Mouse (Mus musculus): ENCODE data around the gene Macrod1. TPM values are rescaled to one million over a fixed set of nuclear protein-coding genes. Genes with fewer than 3 reads are reported as not detected.

Macrod1 gene
- total and polyA plus RNA-seq, 2 experiments from 2014 or later: 4.8 to 6.7 TPM

GRCm38 (mm10) chr19:7171447-7171846, 114.8 kb downstream of the Macrod1 start:
- no peak for DNase-seq (ENCODE audit: low spot score)
- Histone ChIP-seq H3K27ac (no peak overlapping the region), H3K9ac (replicated peaks; ENCODE audit: low read length) (no peak overlapping the region), H3K4me3 (ENCODE audit: low read length) (no peak overlapping the region), H3K27me3 (ENCODE audit: insufficient read depth, low read length) (no peaks in the 10 kb centered on the region), H3K4me1 (ENCODE audit: insufficient read depth, low read length) (peaks cover 19% of the 10 kb centered on the region), H3K4me2 (ENCODE audit: low read depth, low read length) (no peak overlapping the region), H3K9me3 (ENCODE audit: low read length) (no peaks in the 10 kb centered on the region), H3K36me3 (ENCODE audit: insufficient read depth, low read length) (no peaks in the 10 kb centered on the region)
- 17% methylated on average over 8 of the region's 8 CpGs for WGBS
- 0 out of 2 replicates have a peak, but pooled peaks have one; percentile 1 for ATAC-seq
- TF ChIP-seq CTCF (IDR thresholded peaks at IDR 0.05; ENCODE audit: low read depth): no peak

GRCm38 (mm10) chr19:7172051-7172866, 115.6 kb downstream of the Macrod1 start:
- no peak overlapping the region for H3K4me2 ChIP-seq (ENCODE audit: low read depth, low read length)
- H3K9me3 ChIP-seq (ENCODE audit: low read length): no peaks in the 10 kb centered on the region
- WGBS: 9% methylated on average over 13 of the region's 13 CpGs
- peaks cover 19% of the 10 kb centered on the region for H3K4me1 ChIP-seq (ENCODE audit: insufficient read depth, low read length)
- H3K9ac ChIP-seq (replicated peaks; ENCODE audit: low read length): no peak overlapping the region
- DNase-seq (ENCODE audit: low spot score) (peak; percentile 84), ATAC-seq (peak; percentile 92)
- no peak overlapping the region for H3K4me3 ChIP-seq (ENCODE audit: low read length)
- no peaks in the 10 kb centered on the region for H3K36me3 ChIP-seq (ENCODE audit: insufficient read depth, low read length)
- no peaks in the 10 kb centered on the region for H3K27me3 ChIP-seq (ENCODE audit: insufficient read depth, low read length)
- H3K27ac ChIP-seq: no peak overlapping the region
- TF ChIP-seq CTCF (IDR thresholded peaks at IDR 0.05; ENCODE audit: low read depth): no peak

- Histone ChIP-seq H3K4me2 (ENCODE audit: low read depth, low read length) (no peak overlapping the region), H3K4me3 (ENCODE audit: low read length) (no peak overlapping the region), H3K9me3 (ENCODE audit: low read length) (no peaks in the 10 kb centered on the region), H3K27ac (no peak overlapping the region), H3K9ac (replicated peaks; ENCODE audit: low read length) (no peak overlapping the region), H3K36me3 (ENCODE audit: insufficient read depth, low read length) (no peaks in the 10 kb centered on the region), H3K4me1 (ENCODE audit: insufficient read depth, low read length) (peaks cover 26% of the 10 kb centered on the region), H3K27me3 (ENCODE audit: insufficient read depth, low read length) (no peaks in the 10 kb centered on the region; the same call in 1 of the 2 replicates)
- DNase-seq (ENCODE audit: low spot score): peak; percentile 53
- no peak for TF ChIP-seq CTCF (IDR thresholded peaks at IDR 0.05; ENCODE audit: low read depth)
- WGBS: 7% methylated on average over 11 of the region's 11 CpGs
- ATAC-seq: no peak
Observed at GRCm38 (mm10) chr19:7176041-7176696, 119.6 kb downstream of the Macrod1 start.

GRCm38 (mm10) chr19:7177804-7178511, 121.3 kb downstream of the Macrod1 start:
- Histone ChIP-seq H3K4me2 (ENCODE audit: low read depth, low read length) (no peak overlapping the region), H3K36me3 (ENCODE audit: insufficient read depth, low read length) (no peaks in the 10 kb centered on the region), H3K9me3 (ENCODE audit: low read length) (no peaks in the 10 kb centered on the region), H3K9ac (replicated peaks; ENCODE audit: low read length) (no peak overlapping the region), H3K4me3 (ENCODE audit: low read length) (no peak overlapping the region), H3K27me3 (ENCODE audit: insufficient read depth, low read length) (no peaks in the 10 kb centered on the region; the same call in 1 of the 2 replicates), H3K27ac (no peak overlapping the region), H3K4me1 (ENCODE audit: insufficient read depth, low read length) (peaks cover 22% of the 10 kb centered on the region; the same call in 1 of the 2 replicates)
- DNase-seq (ENCODE audit: low spot score) (no peak), ATAC-seq (no peak)
- TF ChIP-seq CTCF (IDR thresholded peaks at IDR 0.05; ENCODE audit: low read depth): no peak
- WGBS: 64% methylated on average over 13 of the region's 13 CpGs

- H3K27me3 ChIP-seq (ENCODE audit: insufficient read depth, low read length): no peaks in the 10 kb centered on the region; the same call in 1 of the 2 replicates
- ATAC-seq (no peak), DNase-seq (ENCODE audit: low spot score) (no peak)
- H3K27ac ChIP-seq: no peak overlapping the region
- peaks cover 22% of the 10 kb centered on the region; the same call in 1 of the 2 replicates for H3K4me1 ChIP-seq (ENCODE audit: insufficient read depth, low read length)
- no peak overlapping the region for H3K9ac ChIP-seq (replicated peaks; ENCODE audit: low read length)
- H3K4me3 ChIP-seq (ENCODE audit: low read length): no peak overlapping the region
- no peaks in the 10 kb centered on the region for H3K9me3 ChIP-seq (ENCODE audit: low read length)
- no peak for TF ChIP-seq CTCF (IDR thresholded peaks at IDR 0.05; ENCODE audit: low read depth)
- H3K4me2 ChIP-seq (ENCODE audit: low read depth, low read length): no peak overlapping the region
- H3K36me3 ChIP-seq (ENCODE audit: insufficient read depth, low read length): no peaks in the 10 kb centered on the region
- WGBS: 43% methylated on average over 3 of the region's 3 CpGs
Observed at GRCm38 (mm10) chr19:7178841-7179452, 122.3 kb downstream of the Macrod1 start.

GRCm38 (mm10) chr19:7180756-7181405, 124.3 kb downstream of the Macrod1 start:
- DNase-seq (ENCODE audit: low spot score) (peak; percentile 61), ATAC-seq (no peak)
- Histone ChIP-seq H3K27me3 (ENCODE audit: insufficient read depth, low read length) (peaks cover 3% of the 10 kb centered on the region), H3K4me3 (ENCODE audit: low read length) (no peak overlapping the region), H3K4me1 (ENCODE audit: insufficient read depth, low read length) (peaks cover 22% of the 10 kb centered on the region; the same call in 1 of the 2 replicates), H3K4me2 (ENCODE audit: low read depth, low read length) (no peak overlapping the region), H3K9ac (replicated peaks; ENCODE audit: low read length) (no peak overlapping the region), H3K36me3 (ENCODE audit: insufficient read depth, low read length) (no peaks in the 10 kb centered on the region), H3K27ac (no peak overlapping the region), H3K9me3 (ENCODE audit: low read length) (no peaks in the 10 kb centered on the region)
- 54% methylated on average over 8 of the region's 8 CpGs for whole genome bisulfite sequencing
- TF ChIP-seq CTCF (IDR thresholded peaks at IDR 0.05; ENCODE audit: low read depth): no peak
